Mouse (Mus musculus) bone marrow, adult 2 months (tissue): ENCODE data around the gene Slc26a10.

Experiments used
- CTCF ChIP-seq: fragments of 200-500 bp; IDR thresholded peaks from 2 replicates; pipeline ENCODE4 v1.5.1; 2011; ENCODE audit warnings: low read length, control low read depth; ENCODE audit not compliant: control insufficient read depth, insufficient read depth
- POLR2A ChIP-seq: fragments of 200-500 bp; IDR thresholded peaks from 2 replicates; pipeline ENCODE4 v1.6.1; 2011; ENCODE audit warnings: low read depth, mild to moderate bottlenecking, control low read depth, low read length, borderline replicate concordance; ENCODE audit not compliant: control insufficient read depth

DNA sequence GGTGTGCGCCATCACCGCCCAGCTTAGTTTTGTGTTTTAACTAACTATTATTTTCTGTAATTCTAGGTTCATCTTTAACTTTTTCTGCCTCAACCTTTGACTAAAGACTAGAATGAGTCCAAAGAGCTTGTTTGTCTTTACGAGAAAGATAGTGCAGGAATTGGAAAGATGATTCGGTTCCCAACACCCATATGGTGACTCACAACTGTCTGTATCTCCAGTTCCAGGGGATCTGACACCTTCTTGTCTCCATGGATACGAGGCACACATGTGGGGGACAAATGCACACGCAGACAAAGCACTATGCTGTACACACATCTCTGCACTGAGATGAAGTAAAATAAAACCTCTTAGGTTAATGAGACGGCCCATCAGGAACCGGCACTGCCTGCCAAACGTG, 20.4 kb downstream of the Slc26a10 start:
- no peak for TF ChIP-seq CTCF
- no peak for TF ChIP-seq POLR2A
